Mouse (Mus musculus): Measurements from ENCODE around the gene Prf1.

The Prf1 gene

DNA sequence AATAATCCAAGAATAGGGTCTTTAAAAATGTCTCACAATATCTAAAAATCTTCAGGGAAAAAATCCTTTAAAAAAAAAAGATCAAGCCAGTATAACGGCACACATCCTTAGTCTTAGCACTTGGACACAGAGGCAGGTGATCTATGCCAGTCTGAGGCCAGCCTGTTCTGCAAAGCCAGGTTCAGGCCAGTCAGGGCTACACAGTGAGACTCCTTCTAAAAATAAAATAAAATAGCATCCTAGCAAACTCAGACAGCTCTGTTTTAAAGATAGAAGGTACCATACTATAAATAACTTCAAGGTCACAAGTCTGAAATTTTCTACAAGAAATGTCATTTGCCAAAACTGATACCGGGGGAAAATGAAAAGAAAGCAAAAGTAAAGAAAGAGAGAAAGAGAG is 7.6 kb upstream of the Prf1 start:
- DNase-seq (ENCODE audit: low spot score), result no peak

DNA sequence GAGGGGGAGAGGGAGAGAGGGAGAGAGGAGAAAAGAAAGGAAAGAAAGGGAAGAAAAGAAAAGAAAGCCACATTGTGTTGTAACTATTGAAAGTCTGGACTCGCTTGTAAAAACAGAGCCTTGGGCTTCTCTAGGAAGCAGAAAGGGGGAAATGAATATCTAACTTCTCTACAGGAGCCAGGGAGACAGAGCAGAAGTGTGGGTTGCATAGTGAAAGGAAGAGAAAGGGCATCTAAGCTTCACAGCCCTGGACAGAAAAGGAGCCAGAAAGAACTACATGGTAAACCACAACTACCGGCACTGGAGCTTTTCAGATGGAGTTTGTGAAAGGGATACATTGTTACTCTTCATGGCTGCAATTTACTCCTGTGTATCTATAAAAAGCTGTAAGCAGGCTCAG is 7.2 kb upstream of the Prf1 start:
- no peak for DNase-seq (ENCODE audit: low spot score)

DNA sequence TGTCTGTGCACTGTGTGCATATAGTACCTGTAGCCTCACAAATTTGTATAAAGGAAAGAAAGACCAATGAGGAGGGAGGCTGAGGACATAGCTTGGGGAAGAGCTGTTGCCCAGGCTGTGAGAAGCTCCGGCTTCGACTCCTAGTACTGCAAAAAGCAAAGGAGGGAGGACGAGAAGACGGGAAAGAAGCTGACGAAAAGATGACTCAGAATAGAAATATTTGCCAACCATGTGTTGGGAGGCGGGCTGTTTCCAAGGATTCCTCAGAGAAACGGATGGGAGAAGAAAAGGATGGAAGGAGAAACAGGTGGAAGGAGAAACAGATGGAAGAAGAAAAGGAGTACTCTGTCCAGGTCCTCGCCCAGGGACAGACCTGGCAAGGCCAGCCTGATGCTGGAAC is 3.4 kb upstream of the Prf1 start:
- no peak for DNase-seq (ENCODE audit: low spot score)

GRCm38 (mm10) chr10:61296713-61297445 is 754 bp upstream of the Prf1 start:
- DNase-seq (ENCODE audit: low spot score), result no peak

DNA sequence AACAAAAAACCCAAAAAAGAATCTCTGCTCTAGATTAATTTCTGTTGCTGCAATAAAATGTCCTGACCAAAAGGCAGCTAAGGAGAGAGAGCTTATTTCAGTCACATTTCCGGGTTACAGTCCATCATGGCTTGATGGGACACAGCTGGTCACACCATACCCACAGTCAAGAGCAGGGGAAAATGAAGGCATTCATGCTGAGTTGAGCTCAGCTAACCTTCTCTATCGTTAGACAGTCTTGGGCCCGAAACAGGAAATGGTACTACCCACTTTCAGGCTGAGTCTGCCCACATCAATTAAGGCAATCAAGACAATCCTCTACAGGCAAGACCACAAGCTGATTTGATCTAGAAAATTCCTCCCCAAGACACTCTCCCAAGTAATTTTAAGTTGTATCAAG is 3.4 kb downstream of the Prf1 start:
- no peak for DNase-seq (ENCODE audit: low spot score)

GRCm38 (mm10) chr10:61304046-61304445 is 6.4 kb downstream of the Prf1 start:
- no peak for DNase-seq (ENCODE audit: low spot score)

GRCm38 (mm10) chr10:61305928-61306590 is 8.4 kb downstream of the Prf1 start:
- DNase-seq (ENCODE audit: low spot score), result no peak

DNA sequence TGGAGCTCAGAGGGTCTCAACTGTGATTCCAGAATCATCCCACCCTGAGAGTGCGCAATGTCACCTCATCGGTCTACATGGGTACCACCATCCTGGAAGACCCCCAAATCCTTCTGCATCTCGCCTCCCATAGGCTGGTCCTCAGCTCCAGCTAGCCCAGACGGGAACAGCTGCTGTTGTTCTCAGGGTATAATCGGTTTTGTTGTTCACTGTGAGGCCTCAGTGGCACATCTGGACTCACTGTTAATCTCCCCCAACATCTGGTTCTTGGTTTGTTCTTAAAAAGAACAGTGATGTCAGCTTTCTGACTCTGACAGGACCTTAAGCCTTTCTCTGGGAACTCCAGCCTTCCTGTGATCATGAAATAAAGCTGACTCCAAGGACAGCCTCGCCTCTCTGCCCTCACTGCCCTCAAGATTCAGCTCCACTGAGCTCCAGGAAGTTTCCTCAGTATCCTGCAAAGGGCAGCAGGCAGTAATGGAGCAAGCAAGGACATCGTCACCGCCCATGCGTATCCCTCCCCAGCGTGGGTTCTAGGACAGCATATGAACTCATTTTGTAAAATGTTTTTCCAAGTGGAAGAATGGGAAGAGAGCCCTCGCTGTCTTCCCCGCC is 11.2 kb downstream of the Prf1 start:
- no peak for DNase-seq (ENCODE audit: low spot score)

DNA sequence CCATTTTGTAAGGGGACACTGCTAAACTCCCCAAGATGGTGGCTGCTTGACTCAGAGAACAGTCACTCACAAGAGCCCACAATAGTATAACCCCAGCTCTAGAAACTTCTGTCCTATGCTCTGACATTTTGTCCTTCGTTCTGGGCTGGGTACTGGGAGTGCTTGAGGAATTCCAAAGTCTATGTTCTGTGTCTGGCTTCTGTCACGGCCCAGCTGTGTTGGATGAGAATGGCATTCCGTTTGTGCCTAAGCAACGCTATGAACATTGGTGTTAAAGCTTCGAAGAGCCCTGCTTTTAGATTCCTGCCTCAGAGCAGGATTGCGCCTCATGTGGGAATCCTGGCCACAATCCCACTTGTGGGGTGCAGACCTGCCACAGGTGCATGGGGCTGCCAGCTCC is 14.5 kb downstream of the Prf1 start:
- DNase-seq (ENCODE audit: low spot score), result no peak

DNA sequence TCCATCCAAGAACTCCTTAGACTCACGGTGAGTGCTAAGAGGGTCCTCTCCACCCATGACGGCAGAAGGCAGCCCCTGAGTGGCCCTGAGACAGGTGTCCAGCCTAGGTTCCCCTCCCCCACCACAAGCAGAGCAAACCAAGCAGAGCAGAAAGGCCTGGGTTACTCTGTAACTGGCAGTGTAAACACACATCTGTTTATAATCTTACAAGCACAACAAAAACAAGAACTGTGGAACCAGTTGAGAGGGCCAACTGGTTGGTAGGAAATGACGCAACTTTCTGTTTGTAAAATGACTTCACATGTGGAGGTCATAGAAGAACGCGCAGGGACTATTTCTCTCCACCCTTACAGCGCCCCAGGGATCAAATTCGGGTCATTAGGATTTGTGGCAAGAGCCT is 15.1 kb downstream of the Prf1 start:
- no peak for DNase-seq (ENCODE audit: low spot score)

DNA sequence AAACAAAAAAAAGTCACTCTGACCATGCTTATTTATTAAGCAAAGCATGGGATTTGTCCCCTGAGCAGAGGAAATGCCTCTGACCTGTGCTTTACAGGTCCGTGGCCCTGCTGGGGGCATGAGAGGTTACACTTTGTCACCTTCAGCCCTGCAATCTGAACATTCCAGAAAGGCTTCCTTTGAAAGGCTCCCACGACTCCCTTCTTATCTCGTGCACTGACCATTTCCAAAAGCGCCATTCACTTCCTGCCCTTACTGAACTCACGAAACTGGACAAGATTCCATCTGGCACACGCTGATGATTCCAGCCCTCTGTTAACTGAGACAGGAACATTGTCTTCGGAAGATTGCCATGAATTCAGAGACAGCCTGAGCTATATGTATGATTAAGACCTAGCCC is 16.1 kb downstream of the Prf1 start:
- DNase-seq (ENCODE audit: low spot score), result no peak

DNA sequence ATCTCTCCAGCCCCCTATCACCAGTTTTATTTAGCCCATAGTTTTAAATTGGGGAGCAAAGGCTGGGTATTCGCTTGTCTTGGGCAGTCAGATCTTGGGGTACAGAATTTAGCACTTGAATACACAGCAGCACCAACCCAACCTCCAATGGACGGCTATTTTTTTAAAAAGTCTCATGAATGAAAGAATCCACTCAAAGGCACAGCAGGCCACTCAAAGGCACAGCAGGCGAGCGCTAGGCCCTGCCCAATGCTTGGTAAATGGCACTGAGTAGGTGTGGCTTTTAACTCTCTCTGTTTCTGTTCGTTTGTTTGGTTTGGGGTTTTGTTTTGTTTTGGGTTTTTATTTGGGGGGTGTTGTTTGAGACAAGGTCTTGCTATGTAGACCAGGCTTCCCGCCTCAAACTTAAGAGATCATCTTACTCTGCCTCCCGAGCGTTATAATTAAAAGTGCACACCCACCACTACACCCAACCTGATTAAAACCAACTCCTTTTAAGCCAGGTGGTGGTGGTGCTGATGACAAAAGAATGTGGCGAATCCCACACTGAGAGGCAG is 17.8 kb downstream of the Prf1 start:
- no peak for DNase-seq (ENCODE audit: low spot score)

DNA sequence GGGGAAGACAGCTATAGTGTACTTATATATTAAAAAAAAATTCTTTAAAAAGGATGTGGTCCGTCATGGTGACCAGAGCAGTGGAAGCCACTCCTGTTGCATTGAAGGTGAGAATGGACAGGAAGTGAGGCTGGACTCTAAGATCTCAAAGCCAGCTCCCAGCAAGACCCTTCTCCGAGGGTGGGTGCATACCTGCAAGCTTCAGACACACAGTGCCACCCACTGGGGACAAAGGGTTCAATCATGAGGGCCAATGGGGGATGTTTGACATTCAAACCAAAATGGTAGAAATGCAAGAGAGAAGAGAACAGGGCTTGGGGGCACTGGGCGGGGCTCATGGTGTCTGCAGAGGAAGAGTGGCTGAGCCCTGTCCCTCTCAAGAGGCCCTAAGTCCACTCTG is 20.9 kb downstream of the Prf1 start:
- DNase-seq (ENCODE audit: low spot score), result no peak

DNA sequence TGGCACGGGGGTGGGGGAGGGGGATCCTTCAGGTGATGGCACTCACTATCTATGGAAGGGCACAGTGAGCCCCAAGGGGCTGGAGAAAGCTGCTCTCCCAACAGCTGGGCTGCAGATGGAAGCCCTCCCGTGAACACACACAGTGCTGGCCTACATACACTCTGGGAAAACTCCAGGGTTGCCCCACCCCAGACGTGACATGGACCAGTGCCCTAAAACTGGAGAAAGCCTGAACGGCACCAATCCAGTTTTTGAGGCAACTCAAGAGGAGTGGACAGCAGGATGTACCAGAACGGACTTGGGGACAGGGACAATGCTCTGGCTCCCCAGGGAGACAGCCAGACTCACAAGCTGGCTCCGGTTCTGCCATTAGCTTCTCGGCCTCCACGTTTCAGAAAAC is 27.1 kb downstream of the Prf1 start:
- no peak for DNase-seq (ENCODE audit: low spot score)

- no peak for DNase-seq (ENCODE audit: low spot score)
Measured at GRCm38 (mm10) chr10:61325782-61326328, 28.2 kb downstream of the Prf1 start.

DNA sequence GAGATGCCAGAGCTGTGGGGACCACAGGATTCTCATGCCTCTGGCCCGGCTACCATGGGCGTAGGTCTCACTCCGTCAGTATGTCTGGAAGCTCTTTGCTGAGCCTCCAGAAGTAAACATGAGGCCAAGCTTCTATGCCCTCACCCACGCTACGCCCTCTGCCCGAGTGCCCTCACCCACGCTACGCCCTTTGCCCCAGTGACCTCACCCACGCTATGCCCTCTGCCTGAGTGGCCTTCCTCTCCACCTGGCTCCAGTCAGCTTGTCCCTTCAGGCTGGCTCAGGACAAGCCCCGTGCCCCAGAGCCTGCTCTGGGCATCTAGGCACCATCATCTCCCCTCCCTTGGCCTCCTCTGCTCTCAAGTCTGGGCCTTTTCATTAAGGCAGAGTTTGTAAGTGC is 29.9 kb downstream of the Prf1 start:
- no peak for DNase-seq (ENCODE audit: low spot score)

- no peak for DNase-seq (ENCODE audit: low spot score)
Measured at GRCm38 (mm10) chr10:61328927-61329326, 31.3 kb downstream of the Prf1 start.

DNA sequence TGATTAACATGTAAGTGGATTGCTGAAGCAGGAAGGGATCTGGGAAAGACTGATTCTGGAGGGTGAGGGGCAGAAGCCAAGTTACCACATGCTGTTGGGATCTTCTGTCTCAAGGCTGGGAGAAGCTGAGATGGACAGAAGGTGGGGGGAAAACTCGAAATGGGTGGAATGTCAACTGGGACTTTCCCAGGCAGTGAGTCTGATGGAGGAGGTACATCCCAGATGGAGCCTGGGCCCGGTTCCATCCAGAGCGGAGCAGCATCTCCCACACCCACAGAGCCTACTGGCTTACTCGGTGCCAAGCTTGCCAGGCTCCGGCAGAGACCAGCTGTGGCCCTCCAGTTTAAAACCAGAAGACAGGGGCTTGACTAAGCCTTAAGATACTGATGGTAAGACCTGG is 33.4 kb downstream of the Prf1 start:
- no peak for DNase-seq (ENCODE audit: low spot score)

GRCm38 (mm10) chr10:61334545-61334944 is 36.9 kb downstream of the Prf1 start:
- no peak for DNase-seq (ENCODE audit: low spot score)

DNA sequence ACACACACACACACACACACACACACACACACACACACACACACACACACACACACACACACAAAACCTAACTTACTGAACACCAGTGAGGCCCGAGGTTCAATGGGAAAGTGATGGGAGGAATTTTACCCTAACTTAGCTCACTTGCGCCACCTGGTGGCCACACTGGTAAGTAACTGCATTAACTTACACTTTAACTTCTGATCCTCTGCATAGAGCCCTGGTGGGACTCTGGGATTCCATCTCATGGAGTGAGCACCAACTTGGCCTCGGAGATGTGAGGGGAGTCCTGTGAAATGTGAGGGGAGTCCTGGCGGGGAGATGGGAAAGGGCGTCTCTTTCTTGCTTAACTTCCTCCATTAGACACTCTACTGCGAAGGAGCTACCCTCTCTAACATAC is 38.5 kb downstream of the Prf1 start:
- DNase-seq (ENCODE audit: low spot score), result peak; percentile 32

DNA sequence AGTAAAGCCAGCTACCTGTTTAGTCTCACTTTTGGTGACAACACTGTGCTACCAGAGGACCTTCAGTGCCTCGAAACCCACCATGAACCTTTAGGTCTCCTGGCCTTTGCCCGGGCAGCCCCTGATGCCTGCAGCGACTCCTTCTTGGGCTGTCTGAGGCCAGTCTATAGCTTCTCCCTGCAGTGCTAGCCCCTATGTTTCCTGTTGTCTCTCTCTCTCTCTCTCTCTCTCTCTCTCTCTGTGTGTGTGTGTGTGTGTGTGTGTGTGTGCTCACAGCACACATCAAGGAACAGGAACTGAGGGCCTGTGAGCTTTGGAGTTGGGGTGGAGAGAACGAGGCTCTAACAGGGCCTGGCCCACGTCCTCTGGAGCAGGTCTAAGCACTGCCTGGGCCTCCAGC is 39.0 kb downstream of the Prf1 start:
- DNase-seq (ENCODE audit: low spot score), result no peak

- DNase-seq (ENCODE audit: low spot score), result no peak
Measured at GRCm38 (mm10) chr10:61337665-61338064, 40.0 kb downstream of the Prf1 start.

DNA sequence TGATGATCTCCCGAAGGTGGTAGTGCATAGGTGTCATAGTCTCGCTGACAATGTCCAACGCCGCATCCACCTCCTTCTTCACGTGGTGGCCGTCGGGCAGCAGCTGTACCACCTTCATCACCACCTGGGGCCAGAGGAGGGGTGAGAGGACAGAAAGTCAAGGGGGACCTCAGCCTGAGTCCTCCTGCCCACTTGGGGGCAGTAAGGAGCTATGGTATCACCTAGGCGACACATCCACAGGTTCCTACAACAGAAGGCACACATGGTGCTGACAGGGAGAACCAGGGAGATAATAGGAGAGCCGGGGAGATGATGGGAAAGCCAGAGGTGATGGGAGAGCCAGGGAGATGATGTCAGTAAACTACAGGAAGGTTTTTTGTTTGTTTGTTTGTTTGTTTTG is 41.6 kb downstream of the Prf1 start:
- no peak for DNase-seq (ENCODE audit: low spot score)
